Mouse (Mus musculus) forebrain, postnatal 0 days (tissue): ENCODE results near the gene Zfp935. TPM values are rescaled to one million over a fixed set of nuclear protein-coding genes. Genes with fewer than 3 reads are reported as not detected.
A peak's percentile ranks its signal among the peaks of the same experiment; 100 is the strongest.
"Not testable (repeated sequence)": the region's sequence is repeated elsewhere in the genome, so short reads cannot be mapped to it uniquely, and the experiment has no call there.

Experiments
- ATAC-seq: fragments of 200-750 bp; cut with Nextera tagmentation; 2 replicates; pipeline ENCODE4 v1.8.0; 2017; ENCODE audit warnings: mild to moderate bottlenecking, moderate library complexity
- DNase-seq: peaks from one replicate; pipeline ENCODE4 v3.0.0-alpha.2; 2015
- H3K27ac ChIP-seq: fragments of 300-500 bp; sonication (generic); 2 replicates; pipeline ENCODE4 v1.5.1; 2014; ENCODE audit warnings: low read depth, mild to moderate bottlenecking, antibody characterized with exemption, low read length, moderate library complexity, mixed read lengths
- H3K27me3 ChIP-seq: fragments of 300-500 bp; sonication (generic); 2 replicates; pipeline ENCODE4 v1.6.1; 2014; ENCODE audit warnings: mild to moderate bottlenecking, low read length, mixed read lengths; ENCODE audit not compliant: insufficient read depth
- H3K36me3 ChIP-seq: fragments of 300-500 bp; sonication (generic); 2 replicates; pipeline ENCODE4 v1.6.1; 2014; ENCODE audit warnings: mild to moderate bottlenecking, moderate library complexity; ENCODE audit not compliant: insufficient read depth
- H3K4me1 ChIP-seq: fragments of 300-500 bp; sonication (generic); 2 replicates; pipeline ENCODE4 v1.6.1; 2014; ENCODE audit warnings: antibody characterized with exemption; ENCODE audit not compliant: insufficient read depth
- H3K4me2 ChIP-seq: fragments of 300-500 bp; sonication (generic); 2 replicates; pipeline ENCODE4 v1.6.1; 2014; ENCODE audit warnings: low read depth, mild to moderate bottlenecking, moderate library complexity
- H3K4me3 ChIP-seq: fragments of 300-500 bp; sonication (generic); 2 replicates; pipeline ENCODE4 v1.5.1; 2014; ENCODE audit warnings: low read depth, low read length, mixed read lengths
- H3K9ac ChIP-seq: fragments of 300-500 bp; sonication (generic); 2 replicates; pipeline ENCODE4 v1.6.1; 2014; ENCODE audit warnings: mild to moderate bottlenecking
- H3K9me3 ChIP-seq: fragments of 300-500 bp; sonication (generic); 2 replicates; pipeline ENCODE4 v1.6.1; 2016; ENCODE audit warnings: low read length
- CTCF ChIP-seq: sonication (generic); IDR thresholded peaks from 2 replicates; pipeline ENCODE4 v1.5.1; 2016; ENCODE audit warnings: antibody characterized with exemption, control low read depth, low read depth
- WGBS: fragments of 180-500 bp; shearing (Covaris S2); extraction: QIAGEN DNeasy Blood & Tissue Kit; methylation state at CpG from one replicate; pipeline ENCODE4 v1.1.7; 2014; 5-methylcytosine and 5-hydroxymethylcytosine counted together
- polyA plus RNA-seq: library from polyadenylated mRNA; unstranded; fragments of >200 nt; fragmentation: Nextera tagmentation; extraction: Ambion mirVana; gene quantifications from 2 replicates; pipeline ENCODE4 v1.2.1, GENCODE M21; 2015
- total RNA-seq: library from RNA; depleted of rRNA; stranded (reverse); fragments of >200 nt; gene quantifications from 2 replicates; pipeline ENCODE4 v1.2.3, GENCODE M21; 2014; rRNA removed

Gene Zfp935
- total RNA-seq (0.62 TPM in 1 of 2 replicates, not detected in the other), polyA plus RNA-seq (not detected in 2 replicates)

DNA sequence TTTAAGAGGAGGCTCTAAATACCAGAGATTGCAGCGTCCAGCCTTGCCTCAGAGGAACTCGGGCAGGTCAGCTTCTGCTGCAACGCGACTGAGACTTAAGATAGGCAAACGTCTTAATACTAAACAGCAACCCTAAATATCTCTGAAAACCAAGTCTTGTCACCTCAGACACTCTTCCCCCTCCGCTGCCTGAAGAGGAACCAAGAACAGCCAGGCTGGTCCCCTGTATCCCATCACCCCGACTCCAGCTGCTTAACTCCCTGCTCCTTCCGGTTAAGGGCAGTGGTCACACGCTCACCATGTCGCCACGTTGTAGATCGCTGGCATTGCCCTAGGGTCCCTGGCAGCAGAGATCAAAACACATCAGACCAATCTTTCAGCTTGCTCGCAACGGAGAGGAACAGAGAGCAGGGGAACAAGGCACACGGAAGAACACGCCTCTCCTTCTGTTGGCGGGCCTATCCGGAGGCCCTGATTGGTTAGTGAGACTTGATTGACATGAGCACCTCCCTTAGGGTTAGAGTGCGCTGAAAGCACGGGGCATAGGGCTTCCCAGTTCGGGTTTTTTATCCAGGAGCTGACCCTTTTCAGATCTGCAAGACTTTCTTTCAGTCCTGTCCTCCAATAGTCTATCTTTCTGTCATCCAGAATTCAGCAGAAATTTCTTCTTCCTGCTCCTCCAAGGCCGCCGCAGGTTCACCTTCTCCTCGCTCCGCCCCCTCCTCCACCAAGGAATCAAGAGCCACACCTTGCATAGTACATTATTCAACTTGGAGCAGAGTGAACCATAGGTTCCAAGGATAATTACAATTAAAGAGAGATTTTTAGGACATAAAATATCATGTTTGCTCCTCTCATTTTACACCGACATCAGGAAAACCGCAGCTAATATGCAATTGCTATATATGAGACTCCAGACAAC, at the start of gene Zfp935:
TSS of gene Zfp935 (minus strand) at position 323 of the 922 bp plus-strand sequence.
- not testable (repeated sequence) for H3K9me3 ChIP-seq, H3K36me3 ChIP-seq, H3K27ac ChIP-seq, H3K27me3 ChIP-seq, H3K4me1 ChIP-seq
- peak within 1 kb of the TSS; percentile 47 for H3K9ac ChIP-seq
- peak within 1 kb of the TSS; percentile 34 for H3K4me3 ChIP-seq
- 1% methylated on average over 25 of the region's 27 CpGs for WGBS
- peak; percentile 24 for DNase-seq
- peak within 1 kb of the TSS; percentile 54 for H3K4me2 ChIP-seq
- ATAC-seq, result peak; percentile 68; the same call in 1 of the 2 replicates

GRCm38 (mm10) chr13:62571099-62571498, 12.8 kb upstream of the Zfp935 start, which contains the start of gene Zfp934:
Gene Zfp934 (minus strand): TSS chr13:62571199.
- not testable (repeated sequence) for H3K9me3 ChIP-seq, H3K27ac ChIP-seq, H3K36me3 ChIP-seq, H3K9ac ChIP-seq, ATAC-seq, H3K4me2 ChIP-seq, H3K27me3 ChIP-seq, H3K4me3 ChIP-seq, DNase-seq, H3K4me1 ChIP-seq
- WGBS, result 84% methylated on average over 3 of the region's 6 CpGs

GRCm38 (mm10) chr13:62561696-62562095, 3.4 kb upstream of the Zfp935 start:
- not testable (repeated sequence) for H3K36me3 ChIP-seq, DNase-seq, H3K4me1 ChIP-seq, ATAC-seq, H3K27me3 ChIP-seq, H3K9ac ChIP-seq, H3K4me3 ChIP-seq, H3K9me3 ChIP-seq, H3K4me2 ChIP-seq, H3K27ac ChIP-seq
- WGBS, result 42% methylated on average over 1 of the region's 1 CpGs

- H3K27me3 ChIP-seq, H3K4me2 ChIP-seq, H3K36me3 ChIP-seq, H3K4me3 ChIP-seq, H3K9me3 ChIP-seq, DNase-seq, H3K9ac ChIP-seq, H3K4me1 ChIP-seq, ATAC-seq, H3K27ac ChIP-seq: not testable (repeated sequence)
Observed at GRCm38 (mm10) chr13:62530129-62530528, 28.2 kb downstream of the Zfp935 start.

DNA sequence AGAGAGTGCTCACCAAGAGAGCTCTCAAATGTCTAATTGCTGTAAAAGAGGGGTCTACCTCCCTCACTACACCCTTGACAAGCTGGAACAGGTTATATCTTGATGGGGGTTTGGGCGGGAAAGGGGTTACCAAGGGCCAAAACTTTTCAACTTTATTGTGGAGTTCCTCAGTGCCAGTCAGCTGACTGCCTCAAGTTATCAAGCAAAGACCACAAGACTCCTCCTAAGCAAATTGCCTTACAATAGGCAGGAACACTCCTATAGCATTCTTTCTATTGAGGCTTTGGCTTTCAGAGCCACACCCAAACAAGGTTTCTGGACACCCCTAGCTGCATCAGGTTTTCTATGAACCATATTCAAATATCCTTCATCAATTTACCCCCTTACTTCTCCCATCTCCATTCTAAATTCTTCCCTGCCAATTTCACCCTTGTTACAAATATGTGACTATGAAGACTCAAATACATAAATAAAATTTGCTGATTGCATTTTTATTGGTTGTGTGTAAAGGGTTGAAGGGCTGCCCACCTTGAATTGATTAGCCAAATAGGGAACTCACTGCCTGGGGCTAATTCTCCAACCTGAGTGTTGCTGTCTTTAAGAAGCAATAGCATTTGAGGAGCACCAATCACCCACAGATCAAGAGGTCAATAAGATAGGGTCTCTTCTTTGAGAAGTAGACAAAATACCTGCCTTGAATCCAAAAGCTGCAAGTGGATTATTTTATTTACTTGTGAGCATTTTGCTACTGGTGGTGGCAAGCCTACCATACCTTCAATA, 47.5 kb downstream of the Zfp935 start:
- not testable (repeated sequence) for ATAC-seq, H3K4me2 ChIP-seq, H3K9me3 ChIP-seq, H3K9ac ChIP-seq, H3K4me3 ChIP-seq, H3K27me3 ChIP-seq, H3K27ac ChIP-seq, H3K36me3 ChIP-seq, H3K4me1 ChIP-seq, DNase-seq
- 96% methylated on average over 1 of the region's 1 CpGs for WGBS

- 90% methylated on average over 8 of the region's 8 CpGs for WGBS
- not testable (repeated sequence) for DNase-seq, H3K27me3 ChIP-seq, H3K9ac ChIP-seq, H3K4me3 ChIP-seq, H3K36me3 ChIP-seq, H3K4me2 ChIP-seq, H3K9me3 ChIP-seq, H3K27ac ChIP-seq, ATAC-seq, H3K4me1 ChIP-seq
Observed at GRCm38 (mm10) chr13:62472661-62473060, 85.7 kb downstream of the Zfp935 start.

- H3K27me3 ChIP-seq, H3K4me3 ChIP-seq, ATAC-seq, H3K9ac ChIP-seq, H3K9me3 ChIP-seq, H3K4me2 ChIP-seq, H3K36me3 ChIP-seq, H3K4me1 ChIP-seq, H3K27ac ChIP-seq: not testable (repeated sequence)
- DNase-seq, result peak; percentile 38
- TF ChIP-seq CTCF, result peak; percentile 59
Observed at GRCm38 (mm10) chr13:62469947-62470346, 88.4 kb downstream of the Zfp935 start.

- WGBS, result 1% methylated on average over 28 of the region's 28 CpGs
- ATAC-seq (peak; percentile 100), DNase-seq (peak; percentile 92)
- H3K9ac ChIP-seq, result peak within 1 kb of the TSS; percentile 68
- not testable (repeated sequence) for H3K4me1 ChIP-seq, H3K27me3 ChIP-seq, H3K9me3 ChIP-seq, H3K36me3 ChIP-seq
- H3K4me2 ChIP-seq, result peak within 1 kb of the TSS; percentile 43
- peak within 1 kb of the TSS; percentile 87 for H3K27ac ChIP-seq
- peak within 1 kb of the TSS; percentile 52 for H3K4me3 ChIP-seq
Observed at GRCm38 (mm10) chr13:62466424-62467334, 91.6 kb downstream of the Zfp935 start, which contains the start of gene Gm49359. Gene Gm49359 (minus strand): TSS chr13:62466832.
